Mouse (Mus musculus): ENCODE results near the gene Abcc6.
"Not testable (repeated sequence)": the region's sequence is repeated elsewhere in the genome, so short reads cannot be mapped to it uniquely, and the experiment has no call there.

Gene Abcc6

DNA sequence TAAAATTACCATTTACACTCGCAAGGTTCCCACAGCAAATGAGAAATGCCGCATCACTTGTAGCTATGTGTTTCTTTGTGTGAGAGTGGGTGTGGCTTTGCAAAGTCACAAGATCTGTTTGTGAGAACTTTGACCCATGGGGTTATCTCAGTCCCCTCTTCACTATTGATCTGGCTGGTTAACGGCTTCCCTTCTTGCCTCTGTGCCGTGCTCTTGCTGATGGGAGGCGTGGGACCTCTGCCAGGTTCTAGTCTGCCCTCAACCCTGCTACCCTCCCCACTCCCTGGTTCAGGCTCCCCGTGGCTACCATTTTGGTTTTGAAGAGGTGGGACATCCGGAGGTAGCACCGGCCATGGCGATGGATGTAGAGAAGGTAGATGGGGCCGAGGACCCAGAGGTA, 1.4 kb downstream of the Abcc6 start:
- no peak for DNase-seq (ENCODE audit: low spot score in 2 of 2)

DNA sequence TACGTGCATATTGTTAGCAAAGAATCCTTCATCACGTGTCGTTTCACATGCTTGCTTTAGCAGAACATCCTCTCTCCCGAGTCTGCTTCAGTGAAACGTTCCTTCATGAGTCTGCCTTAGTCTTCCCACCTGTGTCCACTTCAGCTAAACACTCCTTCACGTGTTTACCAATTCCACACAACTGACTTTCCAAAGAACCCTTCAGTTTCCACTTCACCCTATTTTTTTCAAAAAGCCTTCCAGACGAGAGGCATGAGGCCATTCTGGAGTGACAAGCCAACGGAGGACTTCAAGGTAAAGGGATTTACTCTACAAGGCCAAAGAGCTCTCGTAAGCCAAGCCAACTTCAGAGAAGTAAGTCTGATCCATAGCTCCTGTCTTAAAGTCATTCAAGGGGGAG, 4.7 kb downstream of the Abcc6 start:
- DNase-seq (ENCODE audit: low spot score in 2 of 2) = no peak

DNA sequence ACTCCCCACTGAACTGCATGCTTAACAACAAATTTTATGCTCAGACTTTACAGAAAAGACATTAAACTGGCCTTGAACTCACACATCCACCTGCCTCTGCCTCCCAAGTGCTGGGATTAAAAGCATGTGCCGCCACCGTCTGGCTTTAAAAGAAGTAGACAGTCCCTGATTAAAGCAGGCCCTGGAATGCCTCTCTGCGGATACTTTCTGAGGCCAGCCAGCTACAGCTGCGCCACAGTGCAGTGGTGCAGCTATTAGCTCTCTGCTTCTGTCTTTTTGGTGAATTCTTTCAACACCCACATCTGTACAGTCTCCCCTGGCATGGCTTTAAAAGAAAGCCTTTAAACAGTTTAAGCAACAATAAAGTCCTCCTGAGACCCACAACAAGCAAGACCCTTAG, 8.2 kb downstream of the Abcc6 start:
- no peak for DNase-seq (ENCODE audit: low spot score in 2 of 2)

DNA sequence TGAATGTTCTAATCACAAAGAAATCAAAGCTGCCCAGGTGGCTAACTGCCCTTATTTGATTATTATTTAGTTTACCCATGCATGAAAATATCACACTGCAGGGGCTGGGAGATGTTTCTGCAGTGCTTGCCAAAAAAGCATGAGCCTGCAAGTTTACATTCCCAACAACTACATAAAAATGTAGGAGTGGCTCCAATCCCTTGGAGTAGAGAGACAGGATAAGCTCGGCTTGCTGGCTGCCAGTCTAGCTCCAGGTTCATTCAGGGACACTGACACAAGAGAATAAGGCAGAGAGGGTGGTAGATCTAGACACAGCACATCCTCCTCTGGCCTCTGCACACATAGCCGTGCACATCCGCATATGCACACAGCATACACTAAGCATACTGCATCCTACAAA, 10.5 kb downstream of the Abcc6 start:
- no peak for DNase-seq (ENCODE audit: low spot score in 2 of 2)

DNA sequence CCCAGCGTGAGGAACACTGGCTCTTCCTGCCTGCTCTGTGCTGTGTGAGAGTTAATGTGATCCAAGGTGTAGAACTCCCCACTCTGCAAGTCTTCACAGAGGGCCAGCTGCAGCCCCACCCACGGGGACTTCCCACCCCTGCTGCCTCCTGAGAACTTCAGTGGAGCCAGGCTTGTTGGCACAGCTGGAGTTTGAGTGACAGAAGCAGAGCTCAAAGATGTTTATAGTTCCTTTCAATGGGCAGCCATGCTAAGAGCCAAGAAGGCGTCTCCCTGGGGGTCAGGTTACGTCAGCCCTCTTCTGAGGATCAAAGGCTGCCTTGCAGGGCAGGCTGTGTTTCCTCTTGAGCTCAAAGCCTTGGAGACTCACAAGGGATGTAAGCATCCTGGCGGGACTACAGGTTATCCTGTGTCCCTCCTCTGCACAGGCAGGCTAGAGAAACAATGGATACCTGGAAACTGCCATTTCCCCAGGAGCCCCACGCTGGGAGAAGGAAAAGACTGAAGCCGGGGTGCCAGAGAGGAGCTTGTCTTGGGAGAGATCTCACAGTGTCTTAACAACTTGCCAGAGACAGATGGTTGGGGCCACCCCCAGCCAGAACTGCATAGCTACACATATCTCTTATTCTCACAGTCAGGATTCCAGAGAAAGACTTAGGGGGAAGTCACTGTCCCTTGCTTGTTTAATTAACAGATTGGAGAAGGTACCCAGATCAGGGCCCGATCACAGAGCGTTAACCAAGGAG, 16.7 kb downstream of the Abcc6 start:
- no peak for DNase-seq (ENCODE audit: low spot score in 2 of 2)

DNA sequence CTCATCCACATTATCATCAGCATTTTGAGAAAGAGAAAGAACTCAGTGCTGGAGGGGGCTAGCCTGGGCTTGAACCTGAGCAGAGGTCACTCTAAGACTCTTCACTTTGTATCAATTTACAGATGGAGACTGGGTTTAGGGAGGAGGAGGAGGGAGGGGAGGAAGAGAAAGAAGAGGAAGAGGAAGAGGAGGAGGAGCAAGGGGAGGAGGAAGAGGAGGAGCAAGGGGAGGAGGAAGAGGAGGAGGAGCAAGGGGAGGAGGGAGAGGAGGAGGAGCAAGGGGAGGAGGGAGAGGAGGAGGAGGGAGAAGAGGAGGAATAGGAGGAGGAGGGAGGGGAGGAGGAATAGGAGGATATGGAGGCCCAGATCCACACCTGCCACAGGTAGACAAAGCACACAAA, 18.0 kb downstream of the Abcc6 start:
- DNase-seq (ENCODE audit: low spot score in 2 of 2) = no peak

DNA sequence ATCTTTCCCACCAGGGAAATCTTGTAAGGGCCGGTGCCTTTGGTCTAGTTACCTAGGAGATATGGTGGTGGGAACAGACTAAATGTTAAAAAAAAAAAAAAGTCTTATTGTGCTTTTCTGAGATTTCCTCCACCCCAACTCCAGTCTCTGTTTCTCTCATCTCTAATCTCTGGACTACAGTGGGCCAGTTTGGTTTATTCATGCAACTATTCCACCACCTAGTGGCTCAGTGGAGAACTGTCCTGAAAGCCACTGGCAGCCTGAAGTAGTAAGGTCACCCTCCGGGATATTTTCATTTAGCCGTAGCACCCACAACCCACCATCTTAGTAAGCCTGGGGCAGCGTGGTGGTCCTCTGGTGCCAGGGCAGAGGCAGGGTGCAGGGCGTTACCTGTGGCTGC, 20.5 kb downstream of the Abcc6 start:
- DNase-seq (ENCODE audit: low spot score in 2 of 2) = peak in 1 of 2 experiments; percentile 46

DNA sequence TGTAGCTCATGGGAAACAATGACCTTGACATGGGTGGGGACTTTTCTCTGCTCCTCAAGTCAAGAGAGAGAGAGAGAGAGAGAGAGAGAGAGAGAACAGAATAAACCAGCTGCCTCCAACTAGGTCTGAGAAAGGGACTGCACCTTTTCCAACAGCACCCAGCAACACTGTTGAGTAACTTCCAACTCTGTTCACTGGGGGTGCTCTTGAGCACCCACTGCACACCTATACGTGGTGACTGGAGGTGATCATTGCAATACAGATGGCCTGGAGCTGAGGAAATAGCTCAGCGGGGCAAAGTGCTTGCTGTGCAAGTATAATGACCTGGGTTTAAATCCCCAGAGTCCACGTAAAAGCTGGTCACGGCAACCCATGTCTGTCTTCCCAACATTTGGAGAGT, 27.4 kb downstream of the Abcc6 start:
- DNase-seq (ENCODE audit: low spot score in 2 of 2) = no peak

DNA sequence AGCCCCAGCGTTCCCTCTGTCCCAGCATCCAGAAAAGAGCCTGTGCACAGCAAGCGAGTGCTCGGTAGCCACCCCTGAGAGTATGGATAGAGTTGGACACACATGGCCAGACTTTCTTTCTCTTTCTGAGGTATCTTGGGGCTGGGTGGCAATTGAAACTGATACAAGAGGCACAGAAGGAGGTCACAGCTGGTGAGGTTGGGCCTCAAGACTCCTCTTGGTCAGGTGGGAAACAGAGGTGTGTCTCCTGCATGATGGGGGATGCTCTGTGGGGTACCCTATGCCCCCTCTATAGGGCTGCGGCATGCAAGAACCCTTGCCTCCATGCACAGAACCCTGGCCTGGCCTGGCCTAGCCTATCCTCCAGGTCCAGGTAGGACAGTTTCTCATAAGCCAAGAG, 29.5 kb downstream of the Abcc6 start:
- no peak for DNase-seq (ENCODE audit: low spot score in 2 of 2)

DNA sequence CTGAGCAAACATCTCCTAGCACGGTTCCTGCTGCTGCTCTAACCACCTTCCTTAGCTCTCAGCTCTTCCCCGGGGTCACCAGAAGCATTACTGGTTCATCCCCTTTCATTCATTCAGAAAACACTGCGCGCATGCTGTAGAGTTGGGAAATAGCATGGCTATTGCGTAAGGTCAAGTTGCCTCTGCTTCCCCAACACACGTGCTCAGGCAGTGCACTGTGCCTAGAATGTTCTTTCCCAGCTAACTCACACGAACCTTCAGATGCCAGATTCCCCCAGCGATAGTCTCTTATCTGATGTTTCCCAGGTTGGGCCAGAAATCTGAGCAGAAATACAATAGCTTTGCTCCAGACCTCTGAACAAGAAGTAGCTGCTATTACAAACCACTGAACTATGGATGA, 37.6 kb downstream of the Abcc6 start:
- no peak for DNase-seq (ENCODE audit: low spot score in 2 of 2)

DNA sequence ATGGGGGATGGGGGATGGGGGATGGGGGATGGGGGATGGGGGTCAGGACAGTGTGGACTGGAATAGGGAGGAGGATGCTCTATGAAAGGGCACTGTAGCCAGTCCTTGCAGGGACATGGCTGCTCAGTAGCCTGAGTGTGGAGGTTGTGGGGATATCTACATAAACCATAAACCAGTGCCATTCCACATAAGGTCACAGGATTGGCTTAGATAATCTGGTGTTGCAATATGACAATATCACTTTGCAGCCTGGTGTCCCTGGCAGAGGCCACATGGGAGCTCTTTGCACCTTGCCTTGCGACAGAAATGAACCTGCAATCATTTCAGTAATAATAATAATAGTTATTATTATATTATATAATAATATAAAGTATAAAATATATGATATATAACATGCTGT, 41.8 kb downstream of the Abcc6 start:
- no peak for DNase-seq (ENCODE audit: low spot score in 2 of 2)

DNA sequence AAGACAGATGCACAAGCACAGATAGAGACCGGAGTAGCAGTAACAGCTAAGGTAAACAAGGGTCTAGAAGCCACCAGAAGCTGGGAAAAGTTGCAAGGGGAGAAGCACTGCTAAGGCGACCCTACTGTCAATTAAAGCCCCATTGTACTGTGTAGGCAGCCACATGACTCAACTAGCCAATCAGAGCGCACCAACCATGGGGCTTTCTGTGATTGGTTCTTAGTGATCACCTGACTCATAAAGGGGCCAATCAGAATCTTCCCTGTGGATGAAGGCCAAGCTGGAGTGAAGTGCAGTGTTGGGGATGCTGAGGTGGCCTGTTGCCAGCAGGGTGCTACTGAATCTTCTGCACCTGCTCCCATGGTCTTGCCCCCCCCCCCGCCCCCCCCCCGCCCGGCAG, 43.2 kb downstream of the Abcc6 start:
- DNase-seq (ENCODE audit: low spot score in 2 of 2) = no peak

DNA sequence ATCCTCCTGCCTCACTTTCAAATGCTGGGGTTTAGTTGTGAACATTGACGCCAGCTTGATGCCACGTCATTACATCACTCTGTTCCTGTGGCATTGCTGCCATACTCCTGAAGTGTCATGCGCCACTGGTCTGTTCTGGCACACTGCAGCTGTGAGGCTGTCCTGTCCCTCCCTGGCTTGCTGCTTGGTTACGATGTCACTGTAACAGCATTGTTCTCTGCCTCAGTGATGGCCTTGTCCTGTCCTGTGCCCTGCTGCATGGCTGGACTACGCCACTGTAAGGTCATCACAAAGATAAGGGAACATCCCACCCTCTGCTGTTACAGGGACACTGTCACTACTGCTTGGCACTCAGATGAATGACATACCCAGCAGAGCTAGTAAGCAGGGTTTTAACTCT, 48.5 kb downstream of the Abcc6 start:
- no peak for DNase-seq (ENCODE audit: low spot score in 2 of 2)

DNA sequence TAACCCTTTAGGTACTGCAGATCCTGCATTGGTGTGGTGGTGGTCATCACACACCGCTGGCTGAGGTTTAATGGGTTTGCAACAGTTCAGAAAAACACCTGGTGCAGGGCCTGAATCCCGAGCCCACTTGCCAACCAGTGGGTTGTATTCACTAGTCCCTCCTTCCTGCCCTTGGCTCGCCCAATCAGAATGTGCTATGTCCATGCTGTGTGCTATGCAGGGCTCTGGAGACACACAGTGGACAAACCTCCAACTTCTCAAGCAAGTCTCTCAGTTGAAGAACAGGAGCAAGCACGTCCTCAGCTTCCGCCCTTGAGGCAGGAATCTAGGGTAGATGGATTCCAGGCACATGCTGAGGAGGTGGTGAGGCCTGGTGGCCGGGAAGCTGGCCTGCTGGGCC, 55.6 kb downstream of the Abcc6 start:
- no peak for DNase-seq (ENCODE audit: low spot score in 2 of 2)

DNA sequence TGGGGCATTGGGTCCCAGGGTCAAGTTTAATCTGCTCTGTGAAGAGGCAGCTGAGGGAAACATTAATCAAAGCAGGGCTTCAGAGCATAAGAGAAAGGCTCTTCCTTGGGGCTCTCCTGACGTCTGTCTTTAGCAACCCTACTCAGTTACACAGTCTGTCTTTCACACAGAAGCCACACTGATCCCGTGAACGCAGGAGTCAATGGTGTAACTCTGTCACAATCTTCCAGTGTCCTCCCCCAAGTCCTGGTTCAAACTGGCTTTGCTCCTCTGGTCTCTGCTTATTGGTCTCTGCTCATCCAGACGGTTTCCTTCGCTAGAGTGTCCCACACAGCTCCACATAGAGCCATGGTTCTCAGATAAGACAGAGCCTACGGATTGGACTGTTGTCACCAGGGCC, 56.0 kb downstream of the Abcc6 start:
- no peak for DNase-seq (ENCODE audit: low spot score in 2 of 2)

DNA sequence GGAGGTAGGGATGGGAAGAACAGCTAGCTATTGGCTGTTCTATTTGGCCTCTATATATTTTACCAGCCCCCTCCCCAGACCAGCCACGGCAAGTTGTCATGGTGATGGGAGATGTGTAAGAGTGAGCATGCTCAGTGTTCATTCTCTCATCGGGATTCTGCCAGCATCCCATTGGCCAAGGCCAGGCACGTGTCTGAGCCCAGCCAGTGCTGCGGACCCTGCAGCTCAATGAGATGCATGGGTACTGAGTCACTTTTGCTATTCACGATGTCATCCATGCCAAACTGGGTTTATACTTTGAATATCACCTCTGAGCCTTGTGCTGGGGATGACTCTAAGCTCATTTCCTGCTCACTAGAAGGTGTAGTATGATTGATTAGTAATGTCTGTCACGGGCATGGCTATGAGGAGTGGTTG, 56.8 kb downstream of the Abcc6 start:
- DNase-seq (ENCODE audit: low spot score in 2 of 2) = no peak

DNA sequence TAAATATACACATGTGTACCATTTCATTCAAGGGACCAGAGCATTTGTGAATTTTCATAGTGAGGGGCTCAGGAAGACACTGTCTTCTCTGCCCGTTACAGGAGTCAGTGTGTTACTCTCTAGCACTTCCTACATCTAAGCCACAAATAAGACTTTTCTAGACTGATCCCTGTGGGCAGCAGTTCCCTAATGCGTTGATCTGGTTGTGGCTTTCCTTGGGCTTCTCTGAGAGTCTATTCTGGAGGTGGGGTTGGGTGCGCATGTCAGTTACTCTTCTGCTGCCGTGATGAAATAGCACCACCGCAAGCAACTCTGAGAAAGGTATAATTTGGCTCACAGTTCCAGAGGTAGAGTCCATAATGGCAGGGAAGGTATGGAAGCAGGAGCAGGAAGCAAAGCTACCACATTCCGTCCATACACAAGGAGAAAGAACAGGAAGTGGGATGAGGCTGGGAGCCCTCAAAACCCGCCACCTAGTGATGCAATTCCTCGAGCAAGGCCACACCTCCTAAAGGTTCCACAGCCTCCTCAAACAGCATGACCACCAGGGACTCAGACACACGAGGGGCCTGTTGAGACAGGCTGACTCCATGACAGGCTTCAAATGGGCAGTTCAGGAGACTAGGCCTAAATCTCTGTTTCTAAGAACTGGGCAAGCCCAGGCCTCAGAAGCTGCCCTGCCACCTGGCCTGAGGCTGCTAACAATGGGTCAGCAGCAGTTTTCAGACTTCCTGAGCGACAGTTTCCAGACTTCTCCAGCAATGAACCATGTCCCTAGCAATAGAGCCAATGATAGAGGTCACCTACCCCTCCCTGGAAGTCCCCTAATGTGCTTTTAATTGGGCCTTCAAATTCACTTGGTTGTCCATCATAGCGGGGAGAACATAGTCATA, 58.0 kb downstream of the Abcc6 start:
- no peak for DNase-seq (ENCODE audit: low spot score in 2 of 2)

DNA sequence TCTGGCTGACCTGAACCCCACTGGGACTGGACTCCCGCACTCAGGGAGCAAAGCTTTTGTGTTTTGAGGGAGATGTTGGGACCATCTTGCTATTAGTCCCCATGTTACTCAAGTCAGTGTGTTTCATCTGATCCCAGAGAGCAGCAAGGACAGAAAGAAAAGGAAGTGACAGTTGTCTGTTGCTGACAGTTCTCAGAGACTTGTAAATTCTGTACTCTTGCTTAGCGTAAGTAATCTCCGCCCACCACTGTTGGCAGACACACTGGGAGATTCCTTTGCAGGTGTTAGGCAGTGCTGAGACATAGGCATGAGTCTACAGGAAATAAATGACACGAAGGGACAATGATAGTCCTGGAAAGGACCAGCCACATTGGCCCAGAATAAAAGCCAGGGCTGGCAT, 73.5 kb downstream of the Abcc6 start:
- DNase-seq (ENCODE audit: low spot score in 2 of 2) = no peak

DNA sequence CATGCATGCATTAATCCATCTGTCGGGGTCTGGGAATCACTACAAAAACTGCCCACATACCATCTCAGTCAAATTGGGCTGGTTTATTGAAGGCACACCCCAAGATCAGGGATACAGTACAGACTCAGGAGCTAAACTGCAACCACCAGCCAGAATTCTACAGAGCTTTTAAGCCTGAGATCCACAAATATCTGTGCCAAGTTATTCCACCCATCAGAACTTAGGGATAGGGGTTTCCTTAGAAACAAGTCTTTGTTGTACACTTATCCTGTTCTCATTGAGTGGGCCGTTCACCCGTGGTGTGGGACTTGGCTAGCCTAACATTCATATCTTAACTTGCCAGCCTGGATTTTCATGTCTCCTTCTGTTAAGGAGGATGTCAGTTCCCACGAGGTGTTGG, 81.0 kb downstream of the Abcc6 start:
- DNase-seq (ENCODE audit: low spot score in 2 of 2) = no peak

DNA sequence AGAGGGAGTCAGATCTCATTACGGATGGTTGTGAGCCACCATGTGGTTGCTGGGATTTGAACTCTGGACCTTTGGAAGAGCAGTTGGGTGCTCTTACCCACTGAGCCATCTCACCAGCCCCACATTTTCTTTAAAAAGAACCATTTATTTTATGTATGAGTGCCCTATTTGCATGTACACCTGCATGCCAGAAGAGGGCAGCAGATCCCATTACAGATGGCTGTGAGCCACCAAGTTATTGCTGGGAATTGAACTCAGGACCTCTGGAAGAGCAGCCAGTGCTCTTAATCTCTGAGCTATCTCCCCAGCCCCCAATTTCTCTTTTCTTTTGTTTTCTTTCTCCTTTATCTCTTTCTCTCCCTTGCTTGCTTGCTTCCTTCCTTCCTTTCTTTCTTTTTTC, 86.8 kb downstream of the Abcc6 start:
- not testable (repeated sequence) for DNase-seq (ENCODE audit: low spot score in 2 of 2)

DNA sequence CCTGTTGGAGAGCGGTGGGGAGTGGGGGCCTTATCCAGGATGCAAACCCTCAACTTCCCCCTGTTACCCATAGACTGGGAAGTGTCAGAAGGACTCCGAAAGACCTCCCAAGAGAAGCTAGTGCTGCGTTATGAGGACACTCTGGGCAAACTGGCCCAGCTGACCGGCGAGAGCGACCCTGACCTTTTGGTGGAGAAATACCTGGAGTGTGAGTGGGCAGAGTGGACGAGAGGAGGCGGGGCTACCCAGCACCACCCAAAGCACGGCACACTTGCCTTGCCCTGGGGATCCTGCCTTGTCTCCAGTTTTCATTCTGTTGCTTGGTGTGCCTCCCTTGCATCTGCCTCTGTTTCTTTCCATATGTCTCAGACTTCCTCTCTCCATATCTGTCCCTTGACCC, 88.1 kb downstream of the Abcc6 start:
- no peak for DNase-seq (ENCODE audit: low spot score in 2 of 2)

DNA sequence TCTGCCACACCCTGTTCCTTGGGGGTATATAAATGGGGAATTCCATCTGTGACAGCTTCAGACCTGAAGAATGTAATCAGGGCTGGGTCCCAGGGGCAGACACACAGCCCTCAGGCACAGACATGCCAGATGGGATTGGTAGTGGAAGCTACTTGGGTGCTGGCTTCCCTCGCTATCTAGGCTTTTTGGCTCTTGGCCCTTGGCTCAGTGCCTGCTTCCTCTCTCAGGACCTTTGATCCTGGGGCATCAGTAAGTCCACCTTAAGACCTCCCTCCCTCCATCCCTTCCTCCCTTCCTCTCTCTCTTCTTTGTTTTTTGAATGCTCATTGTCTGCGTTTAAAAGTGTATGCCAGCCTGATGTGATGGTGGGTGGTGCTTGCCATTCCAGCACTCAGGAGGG, 90.3 kb downstream of the Abcc6 start:
- no peak for DNase-seq (ENCODE audit: low spot score in 2 of 2)

DNA sequence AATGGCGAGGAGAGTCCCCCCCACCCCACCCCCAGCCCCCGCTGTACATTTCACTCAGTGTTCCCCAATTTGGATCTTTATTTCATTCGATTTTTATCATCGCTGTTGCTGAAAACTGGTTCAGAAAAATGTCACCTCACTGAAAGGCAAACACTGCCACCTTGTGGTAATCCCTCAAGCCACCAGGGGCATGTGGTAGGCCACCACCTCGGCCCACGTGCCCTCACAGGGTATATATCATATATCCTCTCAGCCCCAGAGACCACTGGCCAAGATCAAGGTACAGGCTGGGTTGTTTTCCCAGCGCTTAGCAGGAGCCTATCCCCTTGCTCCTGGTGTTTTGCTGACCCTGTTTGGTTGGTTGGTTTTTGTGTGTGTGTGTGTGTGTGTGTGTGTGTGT, 95.0 kb downstream of the Abcc6 start:
- no peak for DNase-seq (ENCODE audit: low spot score in 2 of 2)

Measured in urinary bladder, adult 18-20 months (tissue).